Mouse (Mus musculus) ES-E14 (cell line): ENCODE results near the gene Ttc27.

ENCODE experiments used
- ZC3H11A ChIP-seq: IDR thresholded peaks from 2 replicates; pipeline ENCODE4 v1.6.1; 2012; ENCODE audit warnings: low read depth, mild to moderate bottlenecking, inconsistent platforms, low read length, borderline replicate concordance
- ZNF384 ChIP-seq: IDR thresholded peaks from 2 replicates; pipeline ENCODE4 v1.6.1; 2012; ENCODE audit warnings: low read depth, low read length, inconsistent platforms

DNA sequence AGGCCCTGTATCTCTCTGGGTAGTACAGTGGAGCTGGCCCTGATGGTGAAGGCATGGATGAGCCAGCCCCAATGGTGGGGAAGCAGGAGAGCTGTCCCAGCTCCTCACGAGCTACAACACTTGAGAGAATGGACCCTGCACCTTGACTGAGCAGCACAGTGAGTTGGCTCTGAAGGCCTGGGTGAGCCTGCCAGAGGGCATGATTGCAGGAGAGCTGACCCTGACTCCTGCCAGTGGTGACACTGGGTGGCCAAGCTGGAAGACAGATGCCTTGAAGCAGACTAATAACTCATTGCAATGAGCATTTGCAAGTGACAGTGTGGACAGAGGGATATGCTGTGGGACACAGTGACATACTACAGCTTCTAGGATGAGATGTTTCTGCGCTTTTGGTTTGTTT lies 195.5 kb downstream of the Ttc27 start:
- TF ChIP-seq ZNF384 (no peak), ZC3H11A (no peak)
